Mouse (Mus musculus) left cerebral cortex, postnatal 4 days (tissue): Measurements from ENCODE around the gene Il6ra. TPM values are rescaled to one million over a fixed set of nuclear protein-coding genes. Genes with fewer than 3 reads are reported as not detected.

ENCODE experiments used
- DNase-seq: peaks from one replicate; pipeline ENCODE4 v3.0.0-alpha.2; 2022
- intact Hi-C: fragments of 180-260 bp; cut with DNase I; formaldehyde crosslinking; loops from one replicate; pipeline ENCODE4 v1.15.1; 2025
- total RNA-seq, 2 experiments: library from RNA; stranded (reverse); gene quantifications; 2 replicates each; pipeline ENCODE4 v1.2.3; 2021

Il6ra gene
- total RNA-seq, 2 experiments from 2014 or later = 1.8 to 1.9 TPM

DNA sequence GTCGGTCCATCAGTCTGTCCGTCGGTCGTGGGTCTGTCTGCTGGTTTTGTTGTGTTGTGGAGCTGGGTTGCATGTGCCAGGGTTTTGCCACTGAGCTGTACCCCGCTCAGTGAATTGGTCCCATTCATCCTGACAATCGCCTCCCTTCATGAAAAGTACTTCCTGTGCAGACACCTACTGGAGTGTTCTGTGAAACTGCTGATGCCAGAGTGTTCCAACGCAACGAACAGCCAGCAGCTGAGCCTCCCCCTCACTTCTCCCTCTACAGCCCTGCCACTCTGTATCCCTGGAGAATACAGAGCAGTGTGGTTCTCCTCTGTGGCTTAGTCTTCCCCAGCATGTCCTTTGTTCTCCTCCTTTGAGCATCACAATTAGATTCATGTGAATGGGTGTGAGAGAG lies 54.1 kb downstream of the Il6ra start:
- DNase-seq = no peak
- intact Hi-C loops = loop anchor here (5.0 kb wide), 1 partner anchor 72 kb away; no protein-coding TSS in a partner anchor

DNA sequence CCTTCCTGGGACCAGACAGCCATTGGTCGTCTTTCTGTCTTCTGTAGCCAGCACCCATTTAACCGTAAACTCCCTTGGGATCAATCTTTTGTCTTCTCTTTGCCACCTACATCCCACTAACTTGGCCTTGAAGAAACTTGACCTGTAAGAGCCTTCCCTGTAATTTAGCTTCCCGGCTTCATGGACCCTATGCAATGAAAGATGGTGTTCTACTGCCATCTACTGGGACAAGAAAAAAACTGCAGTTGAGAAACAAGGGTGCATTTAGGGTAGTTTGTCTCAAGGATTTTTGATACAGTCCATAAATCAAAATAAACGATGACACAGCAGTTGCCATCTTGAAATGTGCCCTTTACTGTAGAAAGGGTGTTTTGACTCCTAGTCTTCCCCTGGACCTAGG lies 54.9 kb downstream of the Il6ra start:
- no peak for DNase-seq
- intact Hi-C loops = loop anchor here (5.0 kb wide), 1 partner anchor 71 kb away; no protein-coding TSS in a partner anchor

DNA sequence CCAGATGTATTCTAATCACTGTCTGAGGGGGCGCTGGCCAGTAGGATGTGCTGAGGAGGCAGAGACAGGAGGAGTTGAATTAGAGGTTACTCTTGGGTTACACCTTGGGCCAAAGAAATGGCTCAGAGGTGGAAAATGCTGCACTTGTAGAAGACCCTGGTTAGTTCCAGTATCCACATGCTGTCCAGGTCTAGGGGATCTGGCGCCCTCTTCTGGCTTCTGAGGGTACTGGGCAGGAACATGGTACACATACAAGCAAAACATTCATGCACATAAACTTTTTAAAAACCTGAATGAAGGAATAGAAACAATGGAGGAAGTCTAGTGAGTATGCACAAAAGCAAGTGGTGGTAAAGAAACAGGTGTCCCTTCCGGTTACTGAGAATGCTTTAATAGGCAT lies 55.6 kb downstream of the Il6ra start:
- DNase-seq = no peak
- intact Hi-C loops = loop anchor here (5.0 kb wide), 1 partner anchor 70 kb away; no protein-coding TSS in a partner anchor

DNA sequence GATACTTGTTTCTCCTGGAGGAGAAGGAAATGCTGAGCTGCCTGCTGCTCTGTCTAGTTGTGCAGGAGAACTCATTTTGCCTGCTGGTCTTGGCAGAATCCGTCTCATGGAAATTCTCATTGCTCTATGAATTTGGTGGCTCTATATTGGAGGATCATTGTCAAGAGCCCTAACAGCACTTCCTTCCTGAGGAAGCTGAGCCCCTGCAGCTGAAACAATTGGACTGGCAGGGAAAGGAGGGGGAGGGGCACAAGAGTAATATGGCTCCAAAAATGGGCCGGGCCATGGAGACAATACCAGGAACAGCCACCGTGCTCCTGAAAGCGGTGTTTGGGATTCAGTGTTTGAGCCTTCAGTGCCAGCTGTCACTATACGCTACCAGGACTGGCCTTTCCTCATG lies 59.2 kb downstream of the Il6ra start:
- intact Hi-C loops = no loop called here
- no peak for DNase-seq

DNA sequence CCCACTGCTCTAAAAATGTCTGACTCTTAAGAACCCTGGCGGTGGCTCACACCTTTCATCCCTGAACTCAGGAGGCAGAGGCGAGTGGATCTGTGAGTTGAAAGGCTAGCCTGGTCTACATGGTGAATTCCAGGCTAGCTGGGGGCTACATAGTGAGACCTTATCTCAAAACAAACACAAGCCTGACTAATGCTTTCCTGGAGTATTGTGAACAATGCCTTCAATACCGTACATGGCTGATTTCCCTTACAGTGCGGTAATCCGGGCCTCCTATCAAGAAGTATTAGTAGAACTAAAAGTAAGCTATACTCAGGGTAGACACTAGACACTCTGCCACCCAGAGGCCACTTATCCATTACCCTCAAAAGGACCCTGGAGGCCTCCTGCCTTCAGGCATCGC lies 64.9 kb downstream of the Il6ra start:
- intact Hi-C loops = no loop called here
- DNase-seq = no peak

DNA sequence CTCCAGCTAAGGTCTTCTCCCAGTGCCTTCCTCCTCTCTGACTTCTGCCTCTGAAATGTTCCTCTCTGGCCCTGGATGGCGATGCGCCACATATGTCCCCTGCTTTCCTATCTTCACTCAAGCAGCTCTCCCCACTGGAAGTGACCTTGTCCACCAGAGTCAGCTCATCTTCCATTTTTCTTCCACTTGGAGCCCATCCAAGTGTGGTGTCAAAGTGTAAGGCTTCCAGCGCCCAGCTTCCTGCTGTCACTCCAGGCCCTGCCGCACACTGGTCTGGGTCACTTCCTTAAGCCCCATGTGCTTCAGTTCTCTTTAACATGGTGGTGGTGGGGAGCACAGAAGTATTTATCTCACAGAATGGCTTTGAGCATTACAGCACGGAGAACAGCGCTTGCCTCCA lies 65.4 kb downstream of the Il6ra start:
- DNase-seq = no peak
- intact Hi-C loops = no loop called here

DNA sequence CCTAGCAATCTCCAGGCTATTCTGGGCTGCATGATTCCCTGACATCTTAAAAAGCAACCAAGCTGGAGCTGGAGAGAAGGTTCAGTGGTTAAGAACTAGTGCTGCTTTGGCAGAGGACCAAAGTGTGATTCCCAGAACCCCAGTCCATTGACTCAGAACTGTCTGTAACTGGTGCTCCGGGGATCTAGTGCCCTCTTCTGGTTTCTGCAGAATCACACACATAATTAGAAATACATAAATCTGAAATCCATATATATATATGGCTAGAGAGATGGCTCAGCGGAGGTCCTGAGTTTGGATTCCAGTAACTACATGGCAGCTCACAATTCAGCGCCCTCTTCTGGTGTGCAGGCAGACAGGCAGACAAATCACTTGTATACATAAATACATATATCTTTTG lies 65.9 kb downstream of the Il6ra start:
- no peak for DNase-seq
- intact Hi-C loops = no loop called here

DNA sequence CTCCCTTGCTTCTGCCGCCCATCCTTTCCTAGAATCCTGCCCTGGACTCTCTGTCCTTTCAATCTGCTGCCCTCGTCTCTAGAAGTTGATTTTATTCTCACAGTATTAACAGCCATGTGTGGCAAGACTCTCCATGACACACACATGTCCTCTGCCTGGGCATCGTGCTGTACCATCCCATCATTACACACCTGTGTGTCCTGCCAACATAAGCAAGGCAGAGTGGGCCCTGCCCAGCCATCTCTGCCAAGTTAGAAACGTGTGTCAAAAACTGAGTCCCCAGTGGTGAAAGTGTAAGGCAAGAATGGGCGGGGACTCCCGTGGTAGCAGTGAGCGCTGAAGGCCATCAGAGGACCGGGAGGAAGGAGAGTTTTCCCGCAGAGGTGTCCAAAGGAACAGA lies 67.2 kb downstream of the Il6ra start:
- DNase-seq = no peak
- intact Hi-C loops = no loop called here

DNA sequence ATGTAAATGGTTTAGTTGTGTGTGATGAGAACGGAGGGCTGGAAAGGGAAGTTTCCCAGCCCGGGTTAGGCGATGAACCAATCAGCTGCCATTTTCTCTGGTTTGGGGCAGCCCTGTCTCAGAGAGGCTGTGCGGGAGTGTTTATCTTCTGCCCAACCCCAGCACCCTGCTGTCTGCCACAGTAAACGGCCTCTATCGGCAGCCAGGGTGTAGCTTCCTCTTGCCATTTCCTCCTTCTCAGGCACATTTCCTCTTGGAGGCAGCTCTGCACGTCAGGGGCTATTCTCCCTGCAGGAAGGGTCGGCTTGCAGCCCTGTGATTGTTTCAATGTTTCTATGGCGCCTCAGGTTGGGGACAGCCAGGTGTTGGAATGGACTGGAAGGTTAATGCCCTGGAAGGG lies 69.8 kb downstream of the Il6ra start:
- DNase-seq = no peak
- intact Hi-C loops = no loop called here

DNA sequence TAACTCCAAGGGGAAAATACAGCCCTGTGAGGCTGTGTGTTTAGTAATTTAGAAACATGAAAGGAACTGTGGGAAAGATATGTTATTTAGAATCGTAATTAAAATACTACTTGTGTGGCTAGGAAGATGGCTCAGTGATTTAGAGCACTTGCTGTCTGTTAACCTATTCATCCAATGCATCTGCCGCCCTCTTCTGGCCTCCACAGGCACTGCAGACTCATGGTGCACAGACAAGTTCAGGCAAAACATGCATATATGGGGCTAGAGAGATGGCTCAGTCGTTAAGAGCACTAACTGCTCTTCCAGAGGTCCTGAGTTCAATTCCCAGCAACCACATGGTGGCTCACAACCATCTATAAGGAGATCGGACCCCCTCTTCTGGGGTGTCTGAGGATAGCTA lies 70.7 kb downstream of the Il6ra start:
- intact Hi-C loops = no loop called here
- peak; percentile 50 for DNase-seq

DNA sequence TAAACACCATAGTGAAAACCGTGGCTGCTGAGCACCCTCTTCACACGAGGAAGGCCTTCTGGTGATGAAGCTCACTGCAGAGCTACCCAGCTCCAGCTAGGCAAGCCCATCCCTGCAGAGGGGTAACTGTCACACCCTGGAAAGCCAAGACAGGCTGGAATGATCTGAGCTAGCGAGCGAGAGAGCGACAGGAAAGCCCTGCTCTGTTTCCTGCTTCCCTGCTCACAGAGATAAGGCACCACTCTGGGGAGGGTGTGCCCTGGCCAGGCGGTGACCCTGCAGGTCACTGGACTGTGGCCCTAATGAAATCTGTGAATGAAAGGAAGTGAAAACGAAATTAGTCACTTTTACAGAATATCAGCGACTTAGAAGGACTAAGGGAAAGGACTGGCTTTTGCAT lies 77.6 kb downstream of the Il6ra start:
- intact Hi-C loops = no loop called here
- DNase-seq = no peak

DNA sequence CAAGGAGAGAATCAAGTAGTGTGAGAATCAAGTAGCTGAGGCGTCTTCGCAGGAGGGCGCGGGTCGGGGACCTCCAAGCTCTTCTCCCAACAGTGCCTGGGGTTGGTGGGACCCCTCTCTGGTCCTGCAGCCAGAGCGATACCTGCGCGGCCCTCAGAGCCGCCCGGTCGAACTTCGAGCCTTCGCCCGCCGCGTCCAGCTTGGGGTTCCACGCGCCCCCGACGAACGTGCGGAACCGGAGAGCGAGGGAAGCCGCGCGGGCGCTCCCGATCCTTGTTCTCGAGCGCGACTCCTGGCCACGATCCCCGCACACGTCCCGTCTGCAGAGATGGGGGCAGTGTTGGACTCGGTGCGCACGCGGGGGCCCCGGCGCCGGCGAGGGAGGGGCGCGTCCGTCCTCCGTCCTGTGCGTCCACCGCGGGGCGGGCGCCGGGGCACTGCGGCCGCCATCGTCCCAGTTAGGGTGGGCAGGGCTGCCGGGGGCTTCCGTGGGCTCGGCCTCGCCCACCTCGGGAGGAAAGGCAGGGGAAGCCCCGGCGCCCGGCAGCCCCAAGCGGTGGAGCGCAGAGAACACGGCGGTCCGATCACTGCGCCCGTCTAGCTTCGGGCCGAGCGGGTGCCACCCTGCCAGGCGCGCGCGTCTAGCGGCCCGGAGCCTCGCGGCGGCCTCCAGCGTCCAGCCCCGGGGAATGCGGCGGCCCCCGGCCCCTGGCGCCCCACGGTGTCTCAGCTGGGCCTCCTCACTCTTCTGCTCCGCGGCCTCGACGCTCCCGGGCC lies 82.0 kb downstream of the Il6ra start, which contains the start of gene She:
She (plus strand) TSS at position 556 of the 777 bp plus-strand sequence.
- intact Hi-C loops = no loop called here
- DNase-seq = no peak

DNA sequence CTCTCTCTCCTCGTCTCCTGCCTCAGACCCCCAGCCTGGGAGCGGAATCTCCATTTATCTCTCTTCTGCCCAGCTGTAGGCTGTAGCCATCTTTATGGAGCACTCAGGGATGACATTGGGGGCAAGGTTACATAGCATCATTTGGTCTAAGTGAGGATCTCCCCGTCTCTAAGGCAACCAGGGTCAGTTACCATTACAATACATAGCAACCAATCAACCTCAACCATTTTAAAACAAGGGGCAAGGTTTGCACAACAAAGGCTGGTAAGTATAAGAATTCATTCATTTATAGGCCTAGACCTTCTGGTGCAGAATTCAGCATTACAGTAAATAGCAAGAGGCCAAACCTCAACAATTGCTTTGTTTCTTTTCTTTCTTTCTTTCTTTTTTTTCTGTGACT lies 86.7 kb downstream of the Il6ra start:
- intact Hi-C loops = no loop called here
- DNase-seq = no peak

DNA sequence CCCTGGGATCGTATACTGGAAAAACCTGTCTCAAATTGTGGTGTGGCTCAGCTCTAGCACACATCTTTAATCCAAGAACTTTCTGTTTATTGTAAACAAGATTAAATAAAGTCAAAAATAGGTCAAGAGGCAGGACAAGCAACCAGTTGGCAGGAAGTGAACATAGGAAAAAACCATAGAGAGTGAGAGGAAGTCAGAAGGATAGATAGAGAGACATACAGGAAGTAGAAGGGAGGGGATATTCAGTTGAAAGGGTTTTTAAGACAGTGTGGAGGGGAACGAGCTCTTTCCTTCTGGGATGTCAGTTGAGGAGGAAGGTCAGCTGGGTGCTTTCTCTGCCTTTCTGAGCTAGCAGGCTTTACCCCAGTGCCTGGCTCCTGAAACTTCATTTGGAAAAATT lies 89.4 kb downstream of the Il6ra start:
- no peak for DNase-seq
- intact Hi-C loops = no loop called here

DNA sequence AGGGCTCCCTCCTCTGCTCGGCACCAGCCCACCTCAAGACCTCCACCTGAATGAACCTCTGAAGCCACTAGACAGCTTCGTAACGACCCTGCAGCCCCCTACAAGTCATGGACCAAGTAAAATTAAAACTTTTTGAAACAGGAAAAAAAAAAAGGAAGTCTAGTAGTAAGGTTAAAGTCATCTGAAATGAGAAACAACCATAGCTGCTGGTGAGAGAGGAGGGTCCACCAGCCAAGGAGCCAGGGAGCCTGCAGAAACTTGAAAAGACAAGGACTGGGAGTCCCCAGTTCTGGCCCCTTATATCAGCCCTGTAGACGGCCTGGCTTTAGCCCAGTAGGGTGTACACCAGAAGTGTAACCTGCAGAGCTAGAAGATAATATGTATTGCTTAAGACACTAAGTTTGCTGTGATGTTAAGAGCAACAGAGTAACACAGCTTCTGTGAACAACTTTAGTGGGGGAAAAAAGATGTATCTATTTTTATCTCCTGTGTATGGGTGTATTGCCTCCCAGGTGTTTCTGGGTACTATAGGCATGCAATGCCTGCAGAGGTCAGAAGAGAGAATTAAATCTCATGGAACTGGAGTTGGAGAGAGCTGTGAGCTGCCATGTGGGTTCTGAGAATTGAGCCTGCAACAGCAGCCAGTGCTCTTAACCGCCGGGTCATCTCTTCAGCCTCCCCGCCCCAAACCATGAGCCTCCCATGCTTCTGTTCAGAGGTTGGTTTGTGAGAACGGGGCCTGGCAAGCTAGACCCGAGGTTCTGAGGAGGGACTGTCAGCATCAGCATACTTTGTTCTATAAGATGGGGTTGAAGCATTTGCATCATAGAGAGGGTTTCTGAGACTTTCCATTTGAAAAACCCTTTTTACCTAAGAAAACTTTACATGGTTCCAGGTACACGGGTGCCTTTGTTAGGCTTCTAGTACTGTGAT lies 91.2 kb downstream of the Il6ra start:
- DNase-seq = no peak
- intact Hi-C loops = no loop called here

DNA sequence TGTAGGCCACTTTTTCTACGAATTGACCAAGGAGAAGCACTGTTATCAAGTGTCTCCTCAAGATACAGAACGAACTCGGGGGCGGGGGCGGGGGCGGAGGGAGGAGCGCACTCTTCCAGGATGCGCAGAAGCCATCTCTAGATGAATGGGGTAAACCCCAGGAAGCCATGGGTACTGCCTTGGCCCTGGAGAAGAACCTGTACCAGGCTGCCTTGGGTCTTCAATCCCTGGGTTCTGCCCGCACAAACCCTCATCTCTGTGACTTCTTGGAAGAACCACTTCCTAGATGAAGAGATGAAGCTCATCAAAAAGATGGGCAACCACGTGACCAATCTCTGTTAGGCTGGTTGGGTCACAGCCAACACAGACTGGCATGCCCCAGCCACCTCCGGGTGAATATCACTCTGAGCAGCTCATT lies 91.9 kb downstream of the Il6ra start:
- no peak for DNase-seq
- intact Hi-C loops = no loop called here

DNA sequence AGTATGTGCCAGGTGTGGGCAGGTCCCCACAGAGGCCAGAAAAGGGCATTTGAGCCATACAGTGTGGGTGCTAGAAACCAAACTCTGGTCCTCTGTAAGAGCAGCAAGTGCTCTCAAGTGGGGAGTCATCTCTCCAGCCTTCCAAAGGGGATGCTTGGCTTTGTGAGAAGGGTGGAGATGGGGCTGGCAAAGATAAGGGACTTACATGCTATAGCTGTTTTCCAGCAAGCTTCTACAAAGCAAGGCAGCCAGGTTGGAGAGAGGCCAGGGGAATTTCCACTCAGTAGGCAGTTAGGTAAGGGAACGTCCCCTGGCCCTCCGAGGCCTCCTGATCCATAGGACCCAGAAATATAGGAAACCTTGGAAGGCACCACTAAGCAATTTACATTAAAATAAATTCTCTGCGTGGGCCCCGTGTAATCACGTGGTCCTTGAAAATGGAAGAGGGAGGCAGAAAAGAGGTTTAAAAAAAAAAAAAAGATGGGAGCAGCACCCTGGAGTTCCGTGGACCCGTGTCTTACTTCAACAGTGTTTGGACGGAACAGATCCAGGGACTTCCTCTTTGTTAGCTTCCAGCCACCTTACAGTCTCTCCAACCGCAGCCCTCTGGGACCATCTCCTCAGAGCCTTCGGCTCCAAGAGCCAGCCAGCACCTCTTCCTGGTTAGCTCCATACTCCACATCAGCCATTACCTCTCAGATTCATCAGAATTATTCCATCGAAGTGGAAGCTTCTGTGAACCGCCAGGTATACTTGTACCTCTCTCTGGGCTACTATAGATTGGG lies 92.5 kb downstream of the Il6ra start:
- no peak for DNase-seq
- intact Hi-C loops = no loop called here

DNA sequence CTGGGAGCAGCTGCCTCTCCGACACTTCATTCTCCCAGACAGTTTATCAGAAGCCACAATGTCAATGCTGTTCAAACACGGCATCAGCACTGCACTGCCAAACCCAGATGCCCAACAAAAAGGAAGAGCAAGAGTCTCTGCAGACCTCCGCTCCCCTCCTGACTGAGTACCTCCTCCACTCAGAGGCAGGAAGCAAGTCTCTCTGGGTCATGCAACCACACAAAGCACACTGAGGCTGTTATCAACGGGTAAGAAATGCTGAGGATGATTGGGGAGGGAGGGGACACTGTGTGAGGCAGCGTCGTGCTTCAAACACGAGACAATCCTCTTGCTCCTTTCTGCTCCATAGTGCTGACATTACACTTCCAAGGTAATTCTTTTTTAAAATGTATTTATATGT lies 93.1 kb downstream of the Il6ra start:
- intact Hi-C loops = no loop called here
- no peak for DNase-seq

DNA sequence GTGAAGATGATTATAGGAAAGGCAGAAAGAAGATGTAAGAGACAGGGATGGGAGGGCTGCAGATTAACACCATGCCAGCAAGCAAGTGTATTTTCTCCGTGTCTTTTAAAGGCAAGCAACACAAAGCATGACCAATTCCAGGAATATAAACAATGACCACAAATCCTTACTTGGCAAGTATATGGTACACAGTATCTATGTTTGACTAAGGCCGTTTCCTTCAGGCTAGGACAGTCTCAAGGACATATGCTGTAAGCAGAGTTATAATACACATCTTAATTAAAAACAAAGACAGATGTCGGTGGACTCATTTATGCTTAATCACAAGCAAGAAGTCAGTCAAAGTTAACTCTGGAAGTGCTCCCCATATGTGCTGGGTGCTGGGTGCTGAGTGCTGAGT lies 94.4 kb downstream of the Il6ra start:
- no peak for DNase-seq
- intact Hi-C loops = no loop called here

DNA sequence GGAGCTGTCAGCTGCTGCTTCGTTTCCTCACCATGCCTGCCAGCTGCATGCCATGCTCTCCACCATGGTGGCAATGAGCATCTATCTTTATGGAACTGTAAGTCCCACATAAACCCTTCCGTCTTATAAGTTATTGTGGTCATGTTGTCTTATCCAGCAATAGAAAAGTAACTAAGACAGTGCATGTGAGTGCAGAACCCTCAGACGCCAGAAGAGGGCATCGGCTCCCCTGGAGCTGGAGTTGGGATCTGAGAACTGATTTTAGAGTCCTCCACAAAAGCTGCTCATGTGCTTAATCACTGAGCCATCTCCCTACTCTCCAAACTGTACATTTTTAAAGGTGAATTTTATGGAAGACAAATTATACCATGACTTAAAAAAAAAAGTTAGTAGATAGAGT lies 95.9 kb downstream of the Il6ra start:
- intact Hi-C loops = no loop called here
- peak; percentile 53 for DNase-seq
